Mouse (Mus musculus) urinary bladder, postnatal 25 days (tissue): ENCODE results near the gene Naxd.
"Not testable (repeated sequence)": the region's sequence is repeated elsewhere in the genome, so short reads cannot be mapped to it uniquely, and the experiment has no call there.

Experiments
- DNase-seq: peaks from one replicate; pipeline ENCODE4 v3.0.0; 2022; ENCODE audit warnings: low spot score

Naxd gene

DNA sequence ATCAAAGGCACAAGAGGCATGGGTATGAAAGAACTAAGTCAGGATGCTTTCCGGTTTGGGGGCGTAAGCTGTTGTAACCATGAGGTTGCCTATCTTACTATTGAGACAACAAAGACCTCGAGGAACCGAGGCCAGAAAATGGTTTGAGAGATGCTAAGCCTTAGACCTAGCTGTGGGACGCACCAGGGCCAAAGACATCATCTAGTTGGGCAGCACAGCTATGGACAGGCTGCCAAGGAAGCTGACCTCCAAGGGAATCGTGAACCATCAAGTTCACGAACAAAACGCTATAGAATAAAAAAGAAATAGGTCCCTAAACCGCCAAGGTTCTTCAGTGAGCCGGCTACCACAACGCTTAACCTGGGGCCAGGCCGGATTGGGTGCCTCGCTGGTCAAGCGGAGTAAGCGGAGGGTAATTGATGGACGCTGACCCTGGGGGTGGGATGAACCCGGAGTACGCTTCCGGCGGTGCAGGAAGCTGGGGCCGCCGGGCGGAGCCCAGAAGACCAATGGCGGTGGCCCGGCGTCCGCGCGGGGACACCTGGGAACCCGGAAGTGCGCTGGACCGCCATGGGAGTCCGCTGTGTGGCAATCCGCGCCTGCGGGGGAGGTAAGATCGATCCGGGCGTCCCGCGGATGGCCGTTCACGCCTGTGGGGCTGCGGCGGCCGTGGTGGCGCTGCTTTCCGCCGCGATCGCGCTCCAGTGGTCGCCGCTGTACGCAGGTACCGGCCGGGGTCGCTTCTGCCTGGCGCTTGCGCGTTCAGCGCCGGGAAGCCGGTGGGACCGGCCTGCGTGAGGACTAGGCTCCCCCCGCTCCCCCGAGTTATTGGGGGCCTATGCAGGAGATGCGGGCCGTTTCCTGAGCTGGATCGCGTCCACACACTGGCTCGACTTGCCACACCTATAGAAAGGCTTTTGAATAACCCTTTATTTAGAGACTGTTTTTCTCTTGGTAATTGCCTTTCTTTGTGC, at the start of gene Naxd:
TSS of gene Naxd (plus strand) at position 490 of the 974 bp plus-strand sequence.
- peak; percentile 86 for DNase-seq

DNA sequence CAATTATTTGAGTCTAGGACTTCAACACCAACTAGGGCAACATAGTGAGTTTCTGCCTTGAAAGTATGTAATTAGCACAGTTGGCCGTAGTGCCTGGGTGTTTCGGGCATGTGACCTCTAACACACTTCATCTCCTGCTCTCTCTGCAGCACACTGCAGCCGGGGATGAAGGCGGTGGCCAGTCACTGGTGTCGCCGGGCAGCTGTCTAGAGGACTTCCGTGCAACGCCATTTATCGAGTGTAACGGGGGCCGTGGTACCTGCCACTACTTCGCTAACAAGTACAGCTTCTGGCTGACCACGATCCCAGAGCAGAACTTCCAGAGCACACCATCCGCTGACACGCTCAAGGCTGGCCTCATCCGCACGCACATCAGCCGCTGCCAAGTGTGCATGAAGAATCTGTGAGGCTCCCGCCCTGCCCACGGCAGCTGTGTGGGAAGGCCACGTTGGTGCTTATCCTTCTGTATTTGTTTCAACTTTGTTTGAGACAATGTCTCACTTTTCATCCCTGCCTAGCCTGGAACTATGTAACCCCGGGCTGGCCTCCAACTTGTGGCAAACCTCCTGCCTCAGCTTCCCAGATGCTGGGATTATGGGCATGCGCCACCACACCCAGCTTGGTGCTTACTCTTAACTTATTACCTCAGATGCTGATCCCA, 49.3 kb upstream of the Naxd start:
- no peak for DNase-seq

DNA sequence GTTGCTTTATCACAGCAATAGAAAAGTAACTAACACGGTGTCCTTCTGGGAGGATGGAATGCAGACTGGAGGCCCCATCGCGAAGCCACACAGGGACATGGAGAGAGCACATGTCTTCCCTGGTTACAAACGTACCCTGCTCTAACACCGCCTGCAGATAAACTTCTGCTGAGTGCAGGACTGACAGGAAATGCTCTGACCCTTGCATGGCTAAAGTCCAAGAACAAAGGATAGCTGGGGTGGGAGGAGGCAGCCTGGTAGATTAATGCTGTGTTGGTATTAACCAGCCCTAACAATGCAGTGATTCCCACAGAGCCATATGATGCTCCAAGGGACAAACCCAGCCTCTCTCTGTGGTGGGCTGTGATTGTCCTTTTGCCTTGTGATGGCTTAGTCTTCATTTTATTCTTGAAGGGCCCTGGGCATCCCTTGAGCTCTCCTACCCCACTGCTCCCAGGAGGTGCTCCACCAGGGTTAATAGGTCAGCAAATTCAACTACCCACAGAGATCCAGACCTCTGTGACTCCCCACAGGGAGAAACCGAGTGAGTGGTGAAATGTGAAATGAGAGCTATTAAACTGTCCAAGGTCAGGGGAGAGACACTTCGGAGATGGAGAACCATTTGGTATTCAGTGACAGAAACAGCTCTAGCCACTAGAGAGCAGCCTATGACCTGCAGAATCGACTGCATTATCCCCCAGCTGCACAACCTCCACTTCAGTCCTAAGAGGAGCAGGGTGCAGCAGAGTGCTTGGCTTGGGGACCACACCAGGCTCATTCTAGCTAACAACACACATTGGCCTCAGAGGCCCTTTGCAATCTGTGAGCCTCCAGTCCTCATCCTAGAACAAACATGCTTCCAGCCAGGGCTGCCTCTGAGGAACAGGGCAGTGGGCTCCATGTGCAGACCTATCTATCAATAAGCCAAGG, 46.9 kb upstream of the Naxd start:
- DNase-seq = no peak

DNA sequence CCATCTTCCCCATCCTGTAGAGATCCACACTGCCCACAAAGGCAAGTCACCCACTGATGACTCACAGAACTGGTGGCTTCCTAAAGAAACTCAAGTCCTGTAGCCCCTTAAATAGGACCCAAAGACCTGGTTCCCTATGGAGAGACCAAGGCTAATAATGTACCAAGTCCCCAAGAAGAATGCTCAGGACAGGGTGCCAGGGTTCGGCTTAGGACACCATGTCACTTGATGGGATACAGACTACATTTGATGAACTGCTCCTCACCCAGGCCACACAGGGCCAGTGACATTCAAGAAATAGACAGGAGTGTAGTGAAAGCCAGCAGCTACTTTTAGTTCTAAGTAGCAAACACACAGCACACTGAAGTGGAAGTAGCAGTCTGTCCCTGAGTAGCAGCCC, 45.2 kb upstream of the Naxd start:
- no peak for DNase-seq

DNA sequence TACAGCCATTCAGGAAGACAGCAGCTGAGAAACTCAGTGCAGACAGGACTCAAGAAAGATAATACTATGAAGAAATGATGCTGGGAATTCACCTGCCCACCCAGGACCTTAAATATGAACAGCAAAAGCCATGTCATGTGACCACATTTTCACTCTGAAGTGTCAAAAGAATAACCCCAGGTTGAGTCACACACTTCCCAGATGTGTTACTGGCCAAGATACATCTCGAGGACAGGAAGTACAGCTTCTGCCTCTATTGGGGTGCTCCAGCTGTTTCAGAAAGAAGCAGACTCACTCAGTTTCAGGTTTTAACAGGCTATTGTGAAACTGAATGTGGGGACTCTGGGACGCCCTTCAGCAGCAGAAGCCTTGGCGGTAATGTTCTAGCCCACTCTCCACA, 44.7 kb upstream of the Naxd start:
- no peak for DNase-seq

DNA sequence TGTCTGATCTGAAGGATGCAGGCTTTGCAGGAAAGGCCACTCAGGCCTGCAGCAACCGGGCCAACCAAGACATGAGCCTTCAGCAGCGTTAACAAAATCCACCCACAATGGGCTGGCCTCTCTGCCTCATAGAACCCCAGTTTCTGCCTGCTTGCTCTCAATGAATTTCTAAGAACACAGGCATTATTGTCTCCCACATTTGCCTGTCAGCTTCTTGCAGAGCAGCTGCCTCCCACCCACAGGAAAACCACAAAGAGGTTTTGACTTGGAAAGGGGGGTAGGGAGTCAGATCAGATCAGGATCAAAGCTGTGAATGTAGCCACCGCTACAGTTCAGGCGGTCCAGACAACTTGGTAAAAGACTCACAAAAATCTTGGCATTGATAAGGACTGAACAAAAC, 44.3 kb upstream of the Naxd start:
- no peak for DNase-seq

DNA sequence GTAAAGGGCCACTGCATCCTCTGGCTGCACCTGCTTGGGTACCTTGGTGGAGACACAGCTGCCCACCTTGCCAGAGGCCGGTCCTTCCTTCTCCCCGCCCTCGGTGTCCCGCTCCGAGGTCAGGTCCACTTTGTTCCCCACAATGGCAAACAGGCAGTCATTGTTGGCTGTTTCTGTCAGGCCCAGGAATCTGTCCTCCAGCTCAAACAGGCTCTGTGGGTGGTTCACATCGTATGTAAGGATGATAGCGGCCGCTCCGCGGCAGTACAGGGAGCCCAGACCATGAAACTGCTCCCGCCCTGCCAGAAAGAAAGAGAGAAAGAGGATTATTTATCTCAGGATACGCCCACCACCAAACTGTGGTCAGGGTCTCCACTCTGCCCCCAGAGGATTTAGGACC, 43.1 kb upstream of the Naxd start:
- no peak for DNase-seq

DNA sequence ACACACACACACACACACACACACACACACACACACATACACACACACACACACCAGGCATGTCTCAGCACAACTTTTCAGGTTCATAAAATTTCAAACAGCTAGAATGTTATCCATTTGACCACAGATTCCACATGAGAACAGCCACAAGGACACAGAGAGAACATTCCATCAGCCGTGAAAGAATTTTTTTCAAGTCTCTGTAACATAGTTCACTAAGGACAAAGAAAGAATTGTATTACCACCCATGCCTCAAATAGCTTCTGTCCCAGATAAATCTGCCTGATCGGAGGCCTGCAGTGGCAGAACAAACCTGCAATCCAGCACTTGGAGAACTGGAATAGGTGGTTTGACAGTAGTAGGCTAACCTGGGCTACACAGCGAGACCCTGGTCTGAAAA, 40.0 kb upstream of the Naxd start:
- no peak for DNase-seq

DNA sequence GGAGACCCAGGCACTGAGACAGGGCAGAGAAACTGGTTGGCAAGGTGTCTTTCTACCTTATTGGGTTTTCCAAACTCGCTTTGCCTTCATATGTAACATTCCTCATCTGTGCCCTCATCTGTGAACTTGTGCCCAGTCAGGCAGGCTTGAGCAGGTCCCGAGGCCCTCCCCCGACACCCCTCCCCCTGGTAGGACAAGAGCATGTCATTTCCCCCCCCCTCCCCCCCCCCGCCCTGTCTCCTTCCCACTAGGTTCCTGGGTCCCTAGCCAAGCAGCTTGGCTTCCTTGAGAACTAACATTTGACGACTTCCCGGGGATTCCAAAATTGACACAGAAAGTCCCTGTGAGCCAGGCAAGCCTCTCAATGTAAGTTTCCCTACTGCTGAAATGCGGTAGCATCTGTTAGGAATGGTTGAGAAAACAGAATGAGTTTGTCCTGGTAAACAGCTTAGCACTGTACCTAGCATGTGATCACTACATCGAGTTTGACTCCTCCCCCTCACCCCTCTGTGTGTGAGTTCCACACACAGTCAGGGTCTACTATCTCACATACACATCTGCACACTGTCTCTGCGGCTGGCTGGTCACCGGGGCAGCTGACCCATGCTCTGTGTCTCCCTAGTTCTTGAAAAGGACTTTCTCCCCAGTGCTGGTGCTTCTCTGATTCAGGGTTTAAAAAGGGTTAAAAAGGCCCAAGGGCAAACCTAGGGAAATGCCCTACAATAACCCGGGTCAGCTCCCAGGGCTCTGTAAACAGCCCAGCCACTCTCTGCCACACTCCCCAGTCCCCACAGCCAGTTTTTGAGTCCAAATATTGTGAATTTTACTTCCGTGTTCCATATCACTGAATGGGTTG, 39.1 kb upstream of the Naxd start:
- no peak for DNase-seq

DNA sequence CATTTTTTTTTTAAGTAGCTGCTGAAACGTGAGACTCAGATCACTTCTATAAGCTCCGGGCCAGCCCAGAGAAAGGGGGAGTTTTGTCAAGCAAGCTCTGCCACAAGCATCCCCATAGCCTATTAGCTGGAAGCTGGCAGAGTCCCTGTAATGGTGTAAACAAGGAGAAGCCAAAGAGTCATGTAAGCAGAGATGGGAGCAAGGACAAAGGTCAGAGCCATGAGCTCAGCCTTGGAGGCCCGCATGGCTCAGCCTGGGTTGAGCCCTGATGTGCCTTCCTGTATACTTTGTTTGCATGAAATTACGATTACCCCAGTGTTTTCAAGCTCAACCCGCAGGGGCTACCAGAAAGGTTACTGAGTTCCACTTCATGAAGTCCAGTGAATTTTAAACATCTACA, 38.3 kb upstream of the Naxd start:
- DNase-seq = no peak

DNA sequence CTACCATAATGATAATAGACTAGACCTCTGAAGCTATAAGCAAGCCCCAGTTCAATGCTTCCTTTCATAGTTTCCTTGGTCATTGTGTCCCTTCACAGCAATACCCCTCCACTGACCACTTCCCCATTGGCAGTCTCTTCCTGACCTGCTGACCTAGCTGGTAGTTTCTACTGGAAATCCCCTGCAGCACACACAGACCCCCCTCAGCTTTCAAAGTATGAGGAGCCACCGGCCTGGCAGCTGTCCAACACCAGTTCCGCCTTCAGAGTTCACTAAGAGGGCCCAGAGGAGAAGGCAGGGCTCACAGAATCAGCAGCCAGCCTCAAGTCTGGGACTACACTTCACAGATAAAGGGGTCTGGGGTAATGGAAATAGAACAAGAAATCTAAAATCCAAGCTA, 36.4 kb upstream of the Naxd start:
- DNase-seq = no peak

DNA sequence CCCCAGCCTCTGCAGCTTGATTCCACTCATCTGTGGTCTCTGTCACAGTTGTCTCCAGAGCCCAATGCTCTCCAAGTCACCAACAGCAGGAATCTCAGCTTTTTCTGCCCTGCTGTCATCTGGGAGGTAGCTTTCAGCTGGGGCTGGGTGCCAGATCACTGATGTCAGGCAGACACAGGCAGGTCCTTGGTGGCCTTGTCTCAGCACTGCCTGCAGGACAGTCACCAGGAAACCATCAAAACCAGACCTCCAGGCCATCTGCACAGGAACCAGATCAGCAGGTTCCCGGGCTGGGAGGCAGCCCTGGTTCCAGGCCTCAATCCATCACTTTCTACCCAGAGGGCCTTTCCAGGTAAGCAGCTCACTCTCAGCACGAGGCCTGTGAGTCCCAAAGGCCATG, 35.5 kb upstream of the Naxd start:
- DNase-seq = peak; percentile 42

DNA sequence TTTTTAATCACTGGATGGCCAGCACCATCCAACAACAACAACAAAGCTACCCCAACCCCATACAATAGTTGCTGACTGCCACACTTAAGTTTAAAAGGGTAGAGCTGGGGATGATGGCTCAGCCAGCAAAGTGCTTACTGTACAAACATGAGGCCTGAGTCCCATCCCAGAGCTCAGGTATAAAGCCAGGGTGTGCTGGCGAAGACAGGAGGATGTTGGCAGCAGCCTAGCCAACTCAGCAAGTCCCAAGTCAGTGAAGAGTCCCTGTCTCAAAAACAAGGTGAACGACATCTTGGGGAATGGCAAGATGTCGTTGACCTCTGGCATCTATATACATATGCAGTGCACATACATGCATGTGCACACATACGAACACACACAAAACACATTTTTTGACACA, 34.7 kb upstream of the Naxd start:
- DNase-seq = no peak

DNA sequence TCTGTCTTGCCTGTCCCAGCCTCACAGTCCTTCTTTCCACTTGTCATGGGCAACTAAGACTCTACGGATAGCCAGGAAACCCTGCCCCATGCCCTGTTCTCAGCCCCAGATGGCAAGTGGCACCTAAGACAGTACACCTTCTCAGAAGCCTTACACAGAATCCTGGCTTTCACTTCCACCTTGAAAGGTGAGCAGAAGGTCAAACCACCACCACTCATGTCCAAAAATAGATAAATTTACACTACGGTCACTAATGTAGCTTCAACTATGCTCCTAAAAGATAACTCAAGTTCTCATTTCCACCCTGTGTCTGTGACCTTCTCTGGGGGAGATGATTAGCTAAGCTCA, 33.8 kb upstream of the Naxd start:
- DNase-seq = no peak

DNA sequence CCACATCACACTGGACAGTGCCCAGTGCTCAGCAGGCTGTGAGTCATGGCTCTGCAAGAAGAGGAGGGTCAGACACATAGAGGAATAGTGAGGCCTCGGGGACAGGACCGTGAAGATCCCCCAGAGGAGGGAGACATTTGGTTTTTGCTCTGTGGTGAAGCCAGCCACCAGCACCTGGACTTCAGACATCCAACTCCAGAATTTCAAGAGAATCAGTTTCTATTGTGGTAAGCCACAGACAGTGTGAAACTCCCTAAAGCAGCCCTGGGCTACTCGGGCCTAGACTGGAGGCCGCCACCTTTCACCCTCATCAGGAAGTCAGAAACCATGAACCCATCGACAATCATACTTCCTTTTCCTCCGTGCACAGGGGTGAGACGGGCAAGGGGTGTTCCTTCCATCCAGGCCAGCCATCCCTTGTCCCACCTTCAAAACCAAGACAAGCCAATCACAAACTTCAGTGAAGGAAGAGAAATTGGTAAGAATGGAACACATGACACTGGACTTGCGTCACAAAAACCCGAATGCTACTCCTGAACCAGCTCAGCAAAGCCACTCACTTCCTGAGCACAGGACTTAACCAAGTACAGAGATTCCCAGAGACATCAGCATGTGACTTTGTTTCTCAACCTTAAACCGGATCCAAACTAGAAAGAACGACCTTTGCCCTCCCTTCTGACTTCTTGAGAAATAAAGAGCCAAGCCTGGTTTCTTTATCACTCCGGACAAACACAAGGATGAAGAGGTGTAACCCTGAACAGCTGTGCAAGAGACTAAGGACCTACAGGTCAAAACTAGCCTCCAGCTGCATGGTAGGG, 33.2 kb upstream of the Naxd start:
- no peak for DNase-seq

DNA sequence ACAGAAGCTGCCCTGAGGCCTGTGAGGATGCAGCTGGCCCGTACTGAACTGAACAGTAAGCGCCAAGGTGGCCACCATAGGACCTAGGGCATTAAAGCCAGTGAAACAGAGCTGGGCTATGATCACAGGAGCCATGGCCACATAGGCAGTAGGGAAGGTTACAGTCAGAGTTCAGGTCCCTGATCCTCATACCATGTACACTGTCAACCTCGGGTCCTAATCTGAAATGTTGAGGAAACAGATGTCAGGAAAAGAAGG, 32.7 kb upstream of the Naxd start:
- no peak for DNase-seq

DNA sequence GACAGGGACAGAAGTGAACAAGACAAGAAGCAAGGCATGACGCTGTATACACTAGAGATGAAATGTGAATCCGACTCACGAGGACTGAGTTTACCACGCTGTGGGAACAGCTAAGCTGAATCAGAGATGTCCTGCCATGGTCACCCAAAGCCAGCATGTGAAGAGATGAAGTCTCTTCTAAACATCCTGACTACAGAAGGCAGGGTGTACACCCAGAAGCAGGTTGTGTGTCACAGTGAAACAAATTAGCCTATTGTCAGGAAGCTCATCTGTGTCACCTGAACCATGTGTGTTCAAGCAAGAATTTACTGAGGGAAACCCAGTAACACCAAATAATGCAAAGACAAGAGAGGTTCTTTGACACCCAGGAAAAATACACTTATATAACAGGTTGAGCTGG, 31.7 kb upstream of the Naxd start:
- DNase-seq = no peak

DNA sequence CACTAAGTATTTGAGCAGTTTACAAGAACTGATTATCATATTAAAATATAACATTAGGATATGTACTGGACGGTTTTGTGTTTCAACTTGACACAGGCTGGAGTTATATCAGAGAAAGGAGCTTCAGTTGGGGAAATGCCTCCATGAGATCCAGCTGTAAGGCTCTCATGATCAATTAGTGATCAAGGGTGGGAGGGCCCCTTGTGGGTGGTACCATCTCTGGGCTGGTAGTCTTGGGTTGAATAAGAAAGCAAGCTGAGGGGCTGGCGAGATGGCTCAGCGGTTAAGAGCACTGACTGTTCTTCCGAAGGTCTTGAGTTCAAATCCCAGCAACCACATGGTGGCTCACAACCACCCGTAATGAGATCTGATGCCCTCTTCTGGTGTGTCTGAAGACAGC, 30.8 kb upstream of the Naxd start:
- not testable (repeated sequence) for DNase-seq

DNA sequence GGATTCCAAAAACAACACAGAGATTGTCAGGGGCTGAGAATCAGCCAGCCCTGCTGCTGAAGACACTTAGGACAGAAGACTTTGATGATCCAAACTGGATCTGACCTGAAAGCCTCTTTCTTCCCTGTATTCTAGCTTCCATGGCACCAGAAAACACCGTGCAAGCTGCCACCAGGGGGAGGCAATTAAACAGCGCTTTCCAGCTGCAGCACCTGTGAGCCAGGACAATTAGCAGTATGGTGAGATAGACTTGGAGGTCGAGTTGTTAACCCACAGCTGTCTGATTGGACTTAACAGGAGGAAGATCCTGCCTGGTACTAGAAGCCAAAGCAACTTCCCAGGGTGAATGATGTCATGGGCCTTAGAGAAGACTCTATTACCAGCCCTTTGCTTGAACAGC, 28.2 kb upstream of the Naxd start:
- DNase-seq = no peak

DNA sequence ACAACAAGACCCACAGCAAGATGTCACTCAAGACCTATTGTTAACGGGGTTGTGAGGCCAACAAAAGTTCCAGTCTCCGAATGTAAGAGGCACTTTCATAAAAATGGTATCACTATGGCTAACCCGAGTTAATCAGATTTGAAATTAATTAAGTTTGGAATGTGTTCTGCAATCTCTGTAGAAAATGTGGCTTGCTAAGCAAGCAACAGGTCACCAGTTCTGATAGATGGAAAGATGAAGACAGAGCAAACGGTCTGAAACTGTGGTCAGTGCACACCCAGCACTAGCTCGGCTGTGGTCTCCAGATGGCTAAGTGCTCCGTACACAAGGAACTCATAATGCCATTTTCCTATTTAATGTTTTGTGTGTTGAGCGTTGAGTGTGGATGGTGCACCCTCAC, 26.6 kb upstream of the Naxd start:
- no peak for DNase-seq

DNA sequence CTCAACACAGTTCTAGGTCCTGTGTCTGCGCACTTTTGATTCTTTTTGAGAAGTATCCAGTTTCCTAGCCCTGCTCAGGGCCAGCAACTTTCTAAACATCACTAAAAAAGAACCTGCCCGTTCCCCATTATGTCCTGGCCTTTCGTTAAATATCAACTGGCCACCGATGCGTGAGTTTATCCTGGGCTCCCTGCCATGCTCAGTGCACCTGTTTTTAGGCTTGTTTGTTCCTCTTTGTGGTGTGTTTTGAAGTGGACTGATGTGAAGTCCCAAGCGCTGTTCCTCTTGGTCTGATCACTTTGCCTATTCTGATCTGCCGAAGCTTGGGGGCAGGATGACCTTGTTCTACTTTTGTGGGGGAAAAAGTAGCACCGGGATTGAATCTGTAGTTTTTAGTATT, 26.0 kb upstream of the Naxd start:
- no peak for DNase-seq
